Mouse (Mus musculus) kidney, embryonic 15.5 days (tissue): ENCODE data around the gene Med9. TPM values are rescaled to one million over a fixed set of nuclear protein-coding genes. Genes with fewer than 3 reads are reported as not detected.

ENCODE experiments used
- ATAC-seq: fragments of 200-750 bp; cut with Nextera tagmentation; replicated peaks from 2 replicates; pipeline ENCODE4 v1.8.0; 2017; ENCODE audit warnings: moderate TSS enrichment; ENCODE audit not compliant: low FRiP score
- H3K27ac ChIP-seq: fragments of 300-500 bp; sonication (generic); 2 replicates; pipeline ENCODE4 v1.5.1; 2015; ENCODE audit warnings: mild to moderate bottlenecking, inconsistent platforms
- H3K27me3 ChIP-seq: fragments of 300-500 bp; sonication (generic); 2 replicates; pipeline ENCODE4 v1.6.1; 2015; ENCODE audit warnings: inconsistent platforms
- H3K36me3 ChIP-seq: fragments of 300-500 bp; sonication (generic); 2 replicates; pipeline ENCODE4 v1.6.1; 2015; ENCODE audit warnings: inconsistent platforms
- H3K4me1 ChIP-seq: fragments of 300-500 bp; sonication (generic); 2 replicates; pipeline ENCODE4 v1.6.1; 2015; ENCODE audit warnings: inconsistent platforms
- H3K4me2 ChIP-seq: fragments of 300-500 bp; sonication (generic); 2 replicates; pipeline ENCODE4 v1.6.1; 2015; ENCODE audit warnings: moderate library complexity, mild to moderate bottlenecking, inconsistent platforms
- H3K4me3 ChIP-seq: fragments of 300-500 bp; sonication (generic); replicated peaks from 2 replicates; pipeline ENCODE4 v1.5.1; 2015; ENCODE audit warnings: mild to moderate bottlenecking, inconsistent platforms
- H3K9ac ChIP-seq: fragments of 300-500 bp; sonication (generic); 2 replicates; pipeline ENCODE4 v1.6.1; 2015; ENCODE audit warnings: mild to moderate bottlenecking, inconsistent platforms
- H3K9me3 ChIP-seq: fragments of 300-500 bp; sonication (generic); replicated peaks from 2 replicates; pipeline ENCODE4 v1.6.1; 2016; ENCODE audit warnings: inconsistent platforms
- WGBS: fragments of 180-500 bp; shearing (Covaris S2); methylation state at CpG from one replicate; pipeline ENCODE4 v1.1.7; 2015; ENCODE audit warnings: mixed read lengths; 5-methylcytosine and 5-hydroxymethylcytosine counted together
- polyA plus RNA-seq: library from polyadenylated mRNA; unstranded; fragments of >200 nt; fragmentation: Nextera tagmentation; extraction: Ambion mirVana; gene quantifications from 2 replicates; pipeline ENCODE4 v1.2.1, GENCODE M21; 2015

The Med9 gene
- polyA plus RNA-seq, 1 experiment from 2014 or later: 45.7 TPM

GRCm38 (mm10) chr11:59952892-59953291 is 4.9 kb downstream of the Med9 start:
- H3K9me3 ChIP-seq: no peaks in the 10 kb centered on the region
- 87% methylated on average over 14 of the region's 14 CpGs for WGBS
- H3K4me2 ChIP-seq: no peak overlapping the region
- peaks cover 26% of the 10 kb centered on the region; the same call in 1 of the 2 replicates for H3K36me3 ChIP-seq
- no peak overlapping the region for H3K4me3 ChIP-seq
- H3K9ac ChIP-seq: no peak overlapping the region
- no peaks in the 10 kb centered on the region for H3K27me3 ChIP-seq
- ATAC-seq: no peak
- H3K4me1 ChIP-seq: peaks cover 17% of the 10 kb centered on the region
- H3K27ac ChIP-seq: no peak overlapping the region

- H3K27ac ChIP-seq: no peak overlapping the region
- no peaks in the 10 kb centered on the region for H3K9me3 ChIP-seq
- H3K36me3 ChIP-seq: peaks cover 39% of the 10 kb centered on the region
- H3K4me1 ChIP-seq: peaks cover 7% of the 10 kb centered on the region; the same call in 1 of the 2 replicates
- no peak overlapping the region for H3K9ac ChIP-seq
- 56% methylated on average over 6 of the region's 6 CpGs for WGBS
- H3K4me2 ChIP-seq: no peak overlapping the region
- no peak overlapping the region for H3K4me3 ChIP-seq
- no peak for ATAC-seq
- no peaks in the 10 kb centered on the region for H3K27me3 ChIP-seq
Observed at GRCm38 (mm10) chr11:59956749-59957148, 8.7 kb downstream of the Med9 start.

DNA sequence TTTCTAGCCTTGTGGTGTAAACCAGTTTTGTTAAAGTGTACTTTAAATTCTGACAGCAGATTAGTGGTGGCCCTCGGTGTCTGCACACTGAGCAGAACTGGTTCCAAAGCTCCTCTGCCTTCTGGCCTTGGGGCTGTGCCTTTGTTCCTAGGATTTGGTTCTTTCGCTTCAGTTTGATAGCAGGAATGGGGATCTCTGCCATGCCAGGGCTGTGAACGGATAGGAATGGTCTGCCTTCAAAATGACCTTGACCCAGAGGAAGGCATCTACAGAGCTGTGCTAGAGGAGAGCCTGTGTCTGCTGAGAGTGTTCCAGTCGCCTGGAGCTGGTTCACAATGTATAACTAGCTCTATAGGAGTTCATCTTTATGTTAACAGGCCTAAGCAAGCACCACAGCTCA is 11.4 kb downstream of the Med9 start:
- Histone ChIP-seq H3K27ac (no peak overlapping the region), H3K4me2 (no peak overlapping the region), H3K9ac (no peak overlapping the region), H3K27me3 (peaks cover 22% of the 10 kb centered on the region), H3K36me3 (peaks cover 45% of the 10 kb centered on the region), H3K4me3 (no peak overlapping the region), H3K4me1 (peaks cover 20% of the 10 kb centered on the region), H3K9me3 (no peaks in the 10 kb centered on the region)
- WGBS: 79% methylated on average over 4 of the region's 4 CpGs
- no peak for ATAC-seq

GRCm38 (mm10) chr11:59960476-59961337 is 12.7 kb downstream of the Med9 start:
- no peak for ATAC-seq
- H3K9me3 ChIP-seq: no peaks in the 10 kb centered on the region
- peaks cover 22% of the 10 kb centered on the region for H3K27me3 ChIP-seq
- 91% methylated on average over 20 of the region's 20 CpGs for WGBS
- peaks cover 40% of the 10 kb centered on the region for H3K36me3 ChIP-seq
- no peak overlapping the region for H3K9ac ChIP-seq
- H3K4me3 ChIP-seq: no peak overlapping the region
- peaks cover 33% of the 10 kb centered on the region for H3K4me1 ChIP-seq
- no peak overlapping the region for H3K4me2 ChIP-seq
- H3K27ac ChIP-seq: no peak overlapping the region

GRCm38 (mm10) chr11:59961338-59961875 is 13.4 kb downstream of the Med9 start:
- no peaks in the 10 kb centered on the region for H3K9me3 ChIP-seq
- no peak overlapping the region for H3K4me2 ChIP-seq
- no peak overlapping the region for H3K9ac ChIP-seq
- ATAC-seq: no peak
- no peak overlapping the region for H3K4me3 ChIP-seq
- H3K27me3 ChIP-seq: peaks cover 22% of the 10 kb centered on the region
- peaks cover 40% of the 10 kb centered on the region for H3K4me1 ChIP-seq
- H3K36me3 ChIP-seq: peaks cover 34% of the 10 kb centered on the region
- 91% methylated on average over 9 of the region's 9 CpGs for WGBS
- H3K27ac ChIP-seq: no peak overlapping the region

DNA sequence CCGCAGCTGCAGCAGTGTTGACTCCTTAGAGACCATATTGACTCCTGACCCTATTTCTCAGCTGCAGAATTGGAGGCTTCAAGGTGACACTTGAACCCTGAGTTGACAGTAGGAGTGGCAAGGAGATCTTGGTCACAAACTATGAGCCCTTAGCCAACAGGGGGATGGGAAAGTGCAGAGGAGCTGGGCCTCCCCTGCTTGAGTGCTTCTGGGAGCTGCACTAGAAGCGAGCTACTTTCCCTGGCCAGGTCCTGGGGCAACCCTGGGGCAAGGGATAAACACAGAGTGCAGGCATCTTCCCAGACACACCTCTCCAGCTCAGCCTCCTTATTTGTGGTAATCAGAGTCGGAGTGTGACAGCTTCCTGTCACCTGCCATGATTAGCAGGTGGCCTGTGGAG is 14.6 kb downstream of the Med9 start:
- no peak overlapping the region for H3K4me2 ChIP-seq
- peaks cover 25% of the 10 kb centered on the region for H3K36me3 ChIP-seq
- H3K4me3 ChIP-seq: no peak overlapping the region
- peaks cover 22% of the 10 kb centered on the region for H3K27me3 ChIP-seq
- H3K27ac ChIP-seq: no peak overlapping the region
- peaks cover 36% of the 10 kb centered on the region for H3K4me1 ChIP-seq
- H3K9me3 ChIP-seq: no peaks in the 10 kb centered on the region
- H3K9ac ChIP-seq: no peak overlapping the region
- 82% methylated on average over 3 of the region's 3 CpGs for WGBS
- no peak for ATAC-seq

- Histone ChIP-seq H3K9ac (peak overlapping the region; percentile 59), H3K36me3 (peaks cover 25% of the 10 kb centered on the region)
- 7% methylated on average over 34 of the region's 34 CpGs for WGBS
Observed at GRCm38 (mm10) chr11:59963364-59964162, 15.6 kb downstream of the Med9 start.

DNA sequence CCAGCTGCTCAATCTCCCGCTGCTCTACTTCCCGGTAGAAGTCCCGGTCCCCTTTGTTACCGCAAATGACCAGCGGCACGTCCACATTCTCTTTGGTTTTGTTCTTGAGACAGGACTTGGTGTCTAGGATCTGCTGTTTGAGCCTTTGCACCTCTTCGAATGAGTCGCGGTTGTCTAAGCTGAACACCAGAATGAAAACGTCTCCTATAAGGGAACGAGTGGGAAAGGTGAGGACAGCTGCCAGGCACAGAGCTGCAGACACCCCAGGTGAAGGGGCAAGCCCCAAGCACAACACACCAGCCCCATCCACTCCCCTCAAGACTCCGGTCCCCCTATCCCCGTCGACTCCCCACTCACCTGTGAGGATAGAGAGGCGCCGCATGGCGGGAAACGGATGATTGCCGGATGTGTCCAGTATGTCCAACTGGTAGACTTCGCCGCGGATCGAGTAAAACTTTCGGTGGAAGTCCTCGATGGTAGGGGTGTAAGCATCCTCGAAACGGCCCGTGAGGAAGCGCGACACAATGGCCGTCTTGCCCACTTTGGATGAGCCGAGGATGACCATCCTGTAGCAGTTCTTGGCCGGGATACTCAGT is 16.3 kb downstream of the Med9 start:
- peaks cover 25% of the 10 kb centered on the region for H3K36me3 ChIP-seq
- H3K27ac ChIP-seq: peak overlapping the region; percentile 88
- ATAC-seq: no peak
- H3K9me3 ChIP-seq: no peaks in the 10 kb centered on the region
- H3K4me3 ChIP-seq: peak overlapping the region; percentile 52
- H3K4me2 ChIP-seq: peak overlapping the region; percentile 91
- peak overlapping the region; percentile 59 for H3K9ac ChIP-seq
- WGBS: 1% methylated on average over 33 of the region's 33 CpGs
- H3K27me3 ChIP-seq: peaks cover 22% of the 10 kb centered on the region
- peaks cover 36% of the 10 kb centered on the region for H3K4me1 ChIP-seq

More at GRCm38 (mm10) chr11:59963364-59964162, 15.6 kb downstream of the Med9 start:
- Histone ChIP-seq H3K27me3 (peaks cover 22% of the 10 kb centered on the region), H3K4me2 (peak overlapping the region; percentile 91), H3K4me1 (peaks cover 36% of the 10 kb centered on the region), H3K9me3 (no peaks in the 10 kb centered on the region), H3K4me3 (peak overlapping the region; percentile 52), H3K27ac (no peak overlapping the region)
- no peak for ATAC-seq

GRCm38 (mm10) chr11:59964818-59965217 is 16.8 kb downstream of the Med9 start, which contains the start of gene Rasd1:
Rasd1 (minus strand) TSS chr11:59964944.
- Histone ChIP-seq H3K4me3 (peak within 1 kb of the TSS; percentile 52), H3K27me3 (peaks cover 22% of the 10 kb centered on the region), H3K36me3 (peaks cover 24% of the 10 kb centered on the region), H3K9me3 (no peaks in the 10 kb centered on the region), H3K9ac (peak within 1 kb of the TSS; percentile 59), H3K4me2 (peak within 1 kb of the TSS; percentile 91), H3K27ac (peak within 1 kb of the TSS; percentile 88), H3K4me1 (peaks cover 36% of the 10 kb centered on the region)
- peak; percentile 93 for ATAC-seq
- under 1% methylated on average over 28 of the region's 28 CpGs for WGBS

GRCm38 (mm10) chr11:59965227-59966101 is 17.5 kb downstream of the Med9 start:
- Histone ChIP-seq H3K9ac (peak overlapping the region; percentile 59), H3K9me3 (no peaks in the 10 kb centered on the region), H3K36me3 (peaks cover 19% of the 10 kb centered on the region), H3K4me1 (peaks cover 36% of the 10 kb centered on the region), H3K4me3 (peak overlapping the region; percentile 52), H3K27ac (peak overlapping the region; percentile 88), H3K27me3 (peaks cover 22% of the 10 kb centered on the region), H3K4me2 (peak overlapping the region; percentile 91)
- 18% methylated on average over 25 of the region's 25 CpGs for WGBS
- ATAC-seq: peak; percentile 81

GRCm38 (mm10) chr11:59966102-59966483 is 18.1 kb downstream of the Med9 start:
- Histone ChIP-seq H3K9me3 (no peaks in the 10 kb centered on the region), H3K9ac (no peak overlapping the region), H3K27ac (peak overlapping the region; percentile 88; the same call in 1 of the 2 replicates), H3K4me1 (peaks cover 39% of the 10 kb centered on the region), H3K27me3 (peaks cover 22% of the 10 kb centered on the region), H3K36me3 (peaks cover 13% of the 10 kb centered on the region), H3K4me3 (no peak overlapping the region), H3K4me2 (peak overlapping the region; percentile 91)
- ATAC-seq: no peak
- 56% methylated on average over 4 of the region's 4 CpGs for WGBS
